Mouse (Mus musculus): ENCODE results near the gene Stard7.
"Not testable (repeated sequence)": the region's sequence is repeated elsewhere in the genome, so short reads cannot be mapped to it uniquely, and the experiment has no call there.

Gene Stard7

GRCm38 (mm10) chr2:127297001-127297805, 27.2 kb downstream of the Stard7 start:
- Histone ChIP-seq H3K4me3 (replicated peaks; ENCODE audit: low read length) (no peak overlapping the region), H3K27me3 (ENCODE audit: insufficient read depth, low read length) (no peaks in the 10 kb centered on the region), H3K4me1 (replicated peaks; ENCODE audit: low read depth, low read length) (peaks cover 48% of the 10 kb centered on the region), H3K9me3 (ENCODE audit: low read length) (no peaks in the 10 kb centered on the region), H3K36me3 (ENCODE audit: insufficient read depth, low read length) (peaks cover 90% of the 10 kb centered on the region)
- no peak for TF ChIP-seq CTCF (conservative IDR thresholded peaks at IDR 0.05; ENCODE audit: low read length)
- TF ChIP-seq NANOG (IDR thresholded peaks at IDR 0.05; ENCODE audit: borderline replicate concordance, low read length) = no peak
- TF ChIP-seq POU5F1 (IDR thresholded peaks at IDR 0.05; ENCODE audit: borderline replicate concordance, low read length) = no peak

GRCm38 (mm10) chr2:127298056-127298455, 28.0 kb downstream of the Stard7 start:
- H3K36me3 ChIP-seq (ENCODE audit: insufficient read depth, low read length) = peaks cover 83% of the 10 kb centered on the region
- TF ChIP-seq POU5F1 (IDR thresholded peaks at IDR 0.05; ENCODE audit: borderline replicate concordance, low read length) (no peak), NANOG (IDR thresholded peaks at IDR 0.05; ENCODE audit: borderline replicate concordance, low read length) (no peak), CTCF (conservative IDR thresholded peaks at IDR 0.05; ENCODE audit: low read length) (no peak)
- H3K4me1 ChIP-seq (replicated peaks; ENCODE audit: low read depth, low read length) = peaks cover 50% of the 10 kb centered on the region
- no peaks in the 10 kb centered on the region for H3K9me3 ChIP-seq (ENCODE audit: low read length)
- H3K4me3 ChIP-seq (replicated peaks; ENCODE audit: low read length) = no peak overlapping the region
- no peaks in the 10 kb centered on the region for H3K27me3 ChIP-seq (ENCODE audit: insufficient read depth, low read length)

GRCm38 (mm10) chr2:127300701-127301100, 30.7 kb downstream of the Stard7 start:
- Histone ChIP-seq H3K4me1 (replicated peaks; ENCODE audit: low read depth, low read length) (peaks cover 43% of the 10 kb centered on the region), H3K27me3 (ENCODE audit: insufficient read depth, low read length) (no peaks in the 10 kb centered on the region), H3K4me3 (replicated peaks; ENCODE audit: low read length) (no peak overlapping the region), H3K36me3 (ENCODE audit: insufficient read depth, low read length) (peaks cover 60% of the 10 kb centered on the region), H3K9me3 (ENCODE audit: low read length) (no peaks in the 10 kb centered on the region)
- TF ChIP-seq POU5F1 (IDR thresholded peaks at IDR 0.05; ENCODE audit: borderline replicate concordance, low read length) (no peak), NANOG (IDR thresholded peaks at IDR 0.05; ENCODE audit: borderline replicate concordance, low read length) (no peak), CTCF (conservative IDR thresholded peaks at IDR 0.05; ENCODE audit: low read length) (no peak)

GRCm38 (mm10) chr2:127301883-127302282, 31.9 kb downstream of the Stard7 start:
- Histone ChIP-seq H3K27me3 (ENCODE audit: insufficient read depth, low read length) (no peaks in the 10 kb centered on the region), H3K36me3 (ENCODE audit: insufficient read depth, low read length) (peaks cover 48% of the 10 kb centered on the region), H3K4me3 (replicated peaks; ENCODE audit: low read length) (no peak overlapping the region), H3K4me1 (replicated peaks; ENCODE audit: low read depth, low read length) (peaks cover 33% of the 10 kb centered on the region), H3K9me3 (ENCODE audit: low read length) (no peaks in the 10 kb centered on the region)
- TF ChIP-seq POU5F1 (IDR thresholded peaks at IDR 0.05; ENCODE audit: borderline replicate concordance, low read length) (no peak), CTCF (conservative IDR thresholded peaks at IDR 0.05; ENCODE audit: low read length) (no peak), NANOG (IDR thresholded peaks at IDR 0.05; ENCODE audit: borderline replicate concordance, low read length) (no peak)

- H3K4me1 ChIP-seq (replicated peaks; ENCODE audit: low read depth, low read length) = peaks cover 32% of the 10 kb centered on the region
- not testable (repeated sequence) for H3K4me3 ChIP-seq (replicated peaks; ENCODE audit: low read length); H3K27me3 ChIP-seq (ENCODE audit: insufficient read depth, low read length); H3K9me3 ChIP-seq (ENCODE audit: low read length)
- peaks cover 25% of the 10 kb centered on the region for H3K36me3 ChIP-seq (ENCODE audit: insufficient read depth, low read length)
These were observed 34.2 kb downstream of the Stard7 start for GRCm38 (mm10) chr2:127304192-127304591.

GRCm38 (mm10) chr2:127304609-127305210, 34.7 kb downstream of the Stard7 start:
- Histone ChIP-seq H3K27me3 (ENCODE audit: insufficient read depth, low read length) (no peaks in the 10 kb centered on the region), H3K9me3 (ENCODE audit: low read length) (no peaks in the 10 kb centered on the region), H3K4me3 (replicated peaks; ENCODE audit: low read length) (no peak overlapping the region), H3K36me3 (ENCODE audit: insufficient read depth, low read length) (peaks cover 21% of the 10 kb centered on the region), H3K4me1 (replicated peaks; ENCODE audit: low read depth, low read length) (peaks cover 29% of the 10 kb centered on the region)
- TF ChIP-seq CTCF (conservative IDR thresholded peaks at IDR 0.05; ENCODE audit: low read length) = no peak
- TF ChIP-seq POU5F1 (IDR thresholded peaks at IDR 0.05; ENCODE audit: borderline replicate concordance, low read length) = no peak
- TF ChIP-seq NANOG (IDR thresholded peaks at IDR 0.05; ENCODE audit: borderline replicate concordance, low read length) = no peak

- Histone ChIP-seq H3K36me3 (ENCODE audit: insufficient read depth, low read length) (peaks cover 9% of the 10 kb centered on the region; the same call in 1 of the 2 replicates), H3K4me3 (replicated peaks; ENCODE audit: low read length) (no peak overlapping the region), H3K27me3 (ENCODE audit: insufficient read depth, low read length) (no peaks in the 10 kb centered on the region), H3K4me1 (replicated peaks; ENCODE audit: low read depth, low read length) (peaks cover 15% of the 10 kb centered on the region), H3K9me3 (ENCODE audit: low read length) (no peaks in the 10 kb centered on the region)
- no peak for TF ChIP-seq NANOG (IDR thresholded peaks at IDR 0.05; ENCODE audit: borderline replicate concordance, low read length)
- TF ChIP-seq POU5F1 (IDR thresholded peaks at IDR 0.05; ENCODE audit: borderline replicate concordance, low read length) = no peak
- no peak for TF ChIP-seq CTCF (conservative IDR thresholded peaks at IDR 0.05; ENCODE audit: low read length)
These were observed 36.1 kb downstream of the Stard7 start for GRCm38 (mm10) chr2:127306123-127306522.

- 0 out of 2 replicates have a peak, but pooled peaks cover 4% of the 10 kb centered on the region for H3K4me1 ChIP-seq (replicated peaks; ENCODE audit: low read depth, low read length)
- no peak overlapping the region for H3K4me3 ChIP-seq (replicated peaks; ENCODE audit: low read length)
- peaks cover 2% of the 10 kb centered on the region; the same call in 1 of the 2 replicates for H3K36me3 ChIP-seq (ENCODE audit: insufficient read depth, low read length)
- TF ChIP-seq NANOG (IDR thresholded peaks at IDR 0.05; ENCODE audit: borderline replicate concordance, low read length) (no peak), POU5F1 (IDR thresholded peaks at IDR 0.05; ENCODE audit: borderline replicate concordance, low read length) (no peak), CTCF (conservative IDR thresholded peaks at IDR 0.05; ENCODE audit: low read length) (no peak)
- no peaks in the 10 kb centered on the region for H3K27me3 ChIP-seq (ENCODE audit: insufficient read depth, low read length)
- H3K9me3 ChIP-seq (ENCODE audit: low read length) = peaks cover 5% of the 10 kb centered on the region; the same call in 1 of the 2 replicates
These were observed 37.2 kb downstream of the Stard7 start for GRCm38 (mm10) chr2:127307179-127307578.
